Mouse (Mus musculus) ovary, postnatal 14 days (tissue): Measurements from ENCODE around the gene Polr3g.
"Not testable (repeated sequence)": the region's sequence is repeated elsewhere in the genome, so short reads cannot be mapped to it uniquely, and the experiment has no call there.

Experiments used
- DNase-seq: peaks from one replicate; pipeline ENCODE4 v3.0.0; 2022; ENCODE audit warnings: low spot score

Polr3g gene

DNA sequence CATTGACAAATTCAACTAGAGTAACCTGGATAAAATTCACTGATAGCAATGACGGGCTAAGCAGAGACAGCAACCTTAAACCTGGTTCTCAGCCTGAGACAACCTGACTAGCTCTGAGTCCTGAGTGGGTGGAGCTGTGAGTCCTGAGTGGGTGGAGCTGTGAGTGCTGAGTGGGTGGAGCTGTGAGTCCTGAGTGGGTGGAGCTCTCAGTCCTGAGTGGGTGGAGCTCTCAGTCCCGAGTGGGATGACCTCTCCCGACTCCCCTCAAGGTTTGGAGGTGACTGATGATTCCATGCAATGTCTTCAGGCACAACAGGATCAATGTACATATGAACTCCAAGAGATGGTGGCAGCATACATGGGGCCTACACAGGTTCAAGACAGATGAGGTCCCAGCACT, 21.2 kb downstream of the Polr3g start:
- DNase-seq: no peak

DNA sequence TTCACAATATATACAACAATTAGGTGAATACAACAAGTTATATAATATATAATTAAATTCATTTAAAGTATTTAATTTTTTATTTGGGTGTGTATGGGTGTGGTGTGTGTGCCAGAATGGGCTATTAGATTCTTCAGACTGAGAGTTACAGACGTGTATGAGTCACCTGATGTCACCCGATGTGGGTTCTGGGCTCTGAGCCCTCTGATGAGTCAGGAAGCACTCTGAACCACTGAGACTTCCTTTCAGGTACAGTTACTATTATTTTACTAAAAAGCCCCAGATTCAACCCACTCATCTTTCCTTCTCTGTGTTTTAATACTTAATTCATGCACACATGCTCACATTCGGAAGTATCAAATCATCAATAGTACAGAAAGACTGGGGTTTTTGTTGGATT, 25.9 kb downstream of the Polr3g start:
- no peak for DNase-seq

DNA sequence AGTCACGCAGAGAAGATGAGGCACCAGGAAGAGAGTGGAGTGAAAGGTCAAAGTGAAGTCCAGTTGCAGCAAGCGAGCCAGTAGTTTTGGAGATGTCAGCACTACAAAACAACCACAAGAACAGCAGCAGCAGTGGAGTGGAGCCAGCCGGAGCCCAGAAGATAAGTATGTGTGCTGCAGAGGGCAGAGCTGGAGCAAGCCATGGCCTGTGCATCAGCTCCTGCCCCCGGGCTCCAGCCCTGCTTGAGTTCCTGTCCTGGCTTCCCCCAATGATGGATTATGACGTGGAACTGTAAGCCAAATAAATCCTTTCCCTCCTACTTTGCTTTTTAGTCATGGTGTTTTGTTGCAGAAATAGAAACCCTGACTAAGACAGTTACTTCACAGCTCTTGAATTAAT, 26.6 kb downstream of the Polr3g start:
- no peak for DNase-seq

- no peak for DNase-seq
Observed at GRCm38 (mm10) chr13:81683107-81683506, 27.7 kb downstream of the Polr3g start.

- no peak for DNase-seq
Observed at GRCm38 (mm10) chr13:81675333-81675732, 35.5 kb downstream of the Polr3g start.

DNA sequence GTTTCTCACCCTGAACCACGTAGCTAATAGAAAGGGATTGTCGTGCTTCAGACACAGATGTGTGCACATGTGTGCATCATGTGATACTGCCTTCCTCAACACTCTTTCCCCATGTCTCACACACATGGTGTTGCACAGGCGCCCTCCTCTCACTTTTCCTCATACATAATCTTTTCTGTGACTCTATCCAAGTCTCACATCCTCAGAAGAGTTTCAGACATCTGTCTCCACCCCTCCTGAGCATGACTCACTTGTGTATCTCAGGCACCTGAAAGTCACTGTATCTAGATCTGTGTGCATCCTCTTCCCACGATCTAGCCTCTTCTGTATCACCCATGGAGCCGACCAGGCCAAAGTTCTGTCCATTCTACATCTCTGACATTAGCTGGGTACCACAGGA, 43.1 kb downstream of the Polr3g start:
- no peak for DNase-seq

GRCm38 (mm10) chr13:81664331-81664698, 46.5 kb downstream of the Polr3g start:
- no peak for DNase-seq

DNA sequence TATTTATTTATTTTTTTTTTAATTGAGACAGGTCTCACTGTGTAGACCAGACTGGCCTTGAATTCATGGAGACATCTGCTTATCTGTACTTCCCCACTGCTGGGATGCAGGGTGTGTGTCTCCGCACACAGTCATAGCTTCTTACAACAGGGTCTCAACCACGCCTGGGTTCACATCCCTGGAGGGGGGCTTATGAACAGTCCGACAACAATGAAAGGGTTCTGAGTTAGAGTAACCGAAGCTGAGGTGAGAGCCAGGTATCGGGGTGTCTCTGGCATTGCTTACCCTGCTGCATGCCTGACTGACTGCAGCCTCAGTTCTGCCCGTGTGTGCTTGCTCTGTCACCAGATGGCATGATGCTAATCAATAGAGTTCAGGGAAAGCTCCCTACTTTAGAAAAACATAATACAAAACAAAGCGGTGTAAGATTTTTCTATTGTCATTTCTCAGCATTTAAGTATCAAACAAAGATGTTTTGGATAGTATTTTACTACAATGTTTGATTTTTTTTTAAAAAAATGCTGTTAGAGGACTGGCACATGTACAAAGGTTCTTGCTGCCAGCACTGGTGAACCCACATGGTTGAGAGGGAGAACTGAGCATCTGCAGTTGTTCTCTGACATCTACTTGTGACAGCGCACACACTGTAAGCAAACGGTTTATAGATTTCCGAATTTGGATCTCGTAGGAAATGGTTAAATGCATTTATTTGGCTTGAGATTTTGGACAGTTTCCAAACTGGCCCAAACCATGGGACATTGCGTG, 47.1 kb downstream of the Polr3g start:
- no peak for DNase-seq

GRCm38 (mm10) chr13:81658053-81658752, 52.6 kb downstream of the Polr3g start:
- no peak for DNase-seq

GRCm38 (mm10) chr13:81657351-81658052, 53.3 kb downstream of the Polr3g start, which contains the start of gene Lysmd3:
Gene Lysmd3 (plus strand): TSS chr13:81657663.
- peak; percentile 86 for DNase-seq

DNA sequence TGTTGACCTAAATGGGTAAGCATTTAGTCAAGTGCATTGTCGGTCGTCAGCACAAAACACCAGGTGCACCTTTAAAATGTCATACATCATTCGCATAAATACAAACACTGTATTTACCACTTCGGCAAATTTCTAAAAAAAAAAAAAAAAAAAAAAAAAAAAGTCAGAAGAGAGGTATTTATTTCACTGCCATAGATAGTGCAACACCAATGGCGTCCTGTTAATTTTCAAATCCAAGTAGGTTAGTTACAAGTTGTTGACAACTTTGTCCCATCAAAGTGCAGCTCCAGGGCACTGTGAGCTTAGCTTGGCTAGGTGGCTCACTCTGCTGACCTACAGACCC, 53.8 kb downstream of the Polr3g start:
- DNase-seq: no peak

GRCm38 (mm10) chr13:81656091-81656850, 54.5 kb downstream of the Polr3g start:
- no peak for DNase-seq

GRCm38 (mm10) chr13:81650382-81650781, 60.4 kb downstream of the Polr3g start:
- not testable (repeated sequence) for DNase-seq

- no peak for DNase-seq
Observed at GRCm38 (mm10) chr13:81646348-81646747, 64.5 kb downstream of the Polr3g start.

DNA sequence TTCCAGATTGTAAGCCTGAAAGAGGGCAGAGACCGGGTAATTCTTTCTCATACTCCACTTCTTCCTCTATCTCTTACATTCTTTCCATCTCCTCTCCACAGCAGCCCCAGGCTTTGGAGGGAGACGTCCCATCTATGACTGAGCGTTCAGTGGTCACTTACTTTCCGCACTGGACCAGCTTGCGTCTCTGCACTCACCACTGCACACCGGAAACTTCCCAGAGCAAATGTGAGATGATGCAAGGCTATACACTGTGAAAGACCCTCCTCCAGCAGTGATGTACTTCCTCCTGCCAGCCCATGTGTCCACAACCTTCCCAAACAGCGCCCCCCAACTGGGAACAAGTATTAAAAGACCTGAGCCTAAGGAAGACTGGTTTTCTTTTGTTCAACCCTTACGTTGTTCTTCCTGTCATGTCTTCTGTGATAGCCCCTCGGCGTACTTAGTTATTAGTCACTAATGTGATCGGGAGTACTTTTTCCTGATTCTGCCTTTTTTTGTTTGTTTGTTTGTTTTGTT, 66.7 kb downstream of the Polr3g start:
- no peak for DNase-seq

DNA sequence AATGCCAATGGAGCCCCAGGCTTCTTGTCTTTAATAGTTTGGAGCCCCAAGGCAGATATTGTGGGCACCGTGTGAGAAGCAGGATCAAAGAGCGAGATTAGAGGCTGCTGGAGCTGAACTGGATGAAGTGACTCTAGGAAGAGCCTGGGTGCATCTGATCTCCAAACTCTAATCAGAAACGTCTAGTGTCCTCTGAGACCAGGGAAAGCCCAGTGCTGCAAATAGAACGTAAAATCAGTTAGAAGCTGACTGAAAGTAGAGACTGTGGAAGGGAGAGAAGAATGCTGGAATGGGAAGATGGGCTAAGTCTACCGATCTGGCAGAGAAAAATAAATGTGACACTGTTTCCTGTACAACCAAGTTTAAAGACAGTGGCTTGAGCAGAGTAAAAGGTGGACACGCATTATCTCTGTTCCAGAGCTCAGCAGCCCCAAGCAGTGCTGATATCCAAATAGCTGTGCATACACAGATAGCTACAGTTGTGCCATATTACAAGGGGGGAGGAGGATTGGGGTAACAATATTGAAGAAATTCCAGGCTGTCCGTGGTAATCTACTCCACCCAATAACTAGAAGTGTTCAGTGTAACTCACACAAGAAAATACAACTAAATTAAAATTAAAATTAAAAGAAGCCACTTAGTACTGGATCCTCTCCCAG, 68.2 kb downstream of the Polr3g start:
- DNase-seq: no peak

DNA sequence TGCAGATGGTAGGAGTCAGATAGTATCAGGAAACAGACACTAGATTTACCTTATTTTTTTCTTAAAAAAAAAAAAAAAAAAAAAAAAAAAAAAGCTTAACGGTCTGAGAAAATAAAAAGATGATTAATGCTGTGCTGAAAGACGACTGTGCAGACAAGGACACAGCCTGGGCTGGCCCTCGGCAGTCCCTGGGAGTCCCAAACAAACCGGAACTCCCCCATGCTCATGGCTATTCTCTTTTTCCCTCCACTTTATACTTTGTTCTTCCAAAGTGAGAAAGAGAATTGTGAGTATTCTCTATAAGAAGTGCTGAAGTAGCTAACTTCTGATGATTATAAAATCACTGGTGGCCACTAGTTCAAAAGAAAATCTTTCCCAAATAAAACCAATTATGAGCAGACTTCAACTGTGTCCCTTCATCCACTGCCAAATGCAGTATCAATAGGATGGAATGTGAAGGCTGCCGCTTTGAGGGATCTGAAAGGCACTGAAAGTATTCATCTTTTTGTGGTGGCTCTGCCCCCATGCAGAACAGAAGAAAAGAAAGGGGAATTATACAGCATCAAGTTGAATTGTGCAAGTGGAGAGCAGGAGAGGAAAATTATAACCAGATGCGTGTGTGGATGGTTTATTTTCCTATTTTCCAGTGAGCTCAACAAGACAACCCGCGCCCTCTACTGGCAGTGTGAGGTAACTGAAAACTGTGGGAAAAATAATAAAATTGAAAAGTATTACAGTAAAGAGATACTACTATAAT, 69.3 kb downstream of the Polr3g start:
- no peak for DNase-seq

GRCm38 (mm10) chr13:81640881-81641280, 69.9 kb downstream of the Polr3g start:
- no peak for DNase-seq

DNA sequence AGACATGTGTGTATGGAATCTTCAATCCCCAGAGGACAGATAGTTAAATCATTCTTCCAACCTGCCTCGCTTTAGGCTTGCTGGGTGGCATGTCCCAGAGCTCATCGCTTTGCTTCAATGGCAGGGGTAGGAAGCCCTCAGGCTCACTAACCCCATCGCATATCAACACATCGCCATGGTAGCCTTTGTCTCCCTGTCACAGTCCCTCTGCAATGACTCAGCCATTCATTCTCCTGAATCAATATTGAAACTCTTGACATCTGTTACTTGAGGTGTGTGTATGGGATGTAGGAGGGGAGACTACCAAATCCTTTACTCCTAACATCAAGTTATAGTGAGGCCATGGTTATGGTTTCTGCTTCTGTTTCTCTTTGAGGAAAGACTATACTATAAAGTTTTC, 71.2 kb downstream of the Polr3g start:
- no peak for DNase-seq

GRCm38 (mm10) chr13:81632720-81633415, 77.9 kb downstream of the Polr3g start, which contains the start of gene Adgrv1:
Gene Adgrv1 (minus strand): TSS chr13:81633154.
- peak; percentile 50 for DNase-seq
